7 mouse cellular contexts compared by ENCODE assay signal in genomic region chr2:52763040-52763736, GRCm38 (mm10). TPM values are rescaled to one million over a fixed set of nuclear protein-coding genes. Genes with fewer than 3 reads are reported as not detected.
DNase-seq lines count a peak whose midpoint lies in the region; ATAC-seq lines count a peak whose summit lies in the region.

No protein-coding gene starts in this region.

- peak overlapping the region; percentile 32 for H3K4me3 ChIP-seq in embryonic facial prominence, embryonic 13.5 days
- peak overlapping the region; percentile 43 for H3K4me3 ChIP-seq in heart, embryonic 10.5 days
- H3K4me3 ChIP-seq in kidney, embryonic 14.5 days (ENCODE audit: low read length), result peak overlapping the region; percentile 15

- H3K9me3 ChIP-seq in embryonic facial prominence, embryonic 13.5 days, result no peaks in the 10 kb centered on the region
- no peaks in the 10 kb centered on the region for H3K9me3 ChIP-seq in heart, embryonic 10.5 days
- peaks cover 3% of the 10 kb centered on the region; the same call in 1 of the 2 replicates for H3K9me3 ChIP-seq in kidney, embryonic 14.5 days (ENCODE audit: control insufficient read depth, low read length)

- peaks cover 13% of the 10 kb centered on the region; the same call in 1 of the 2 replicates for H3K4me1 ChIP-seq in embryonic facial prominence, embryonic 13.5 days
- H3K4me1 ChIP-seq in heart, embryonic 10.5 days, result no peaks in the 10 kb centered on the region
- H3K4me1 ChIP-seq in kidney, embryonic 14.5 days (ENCODE audit: control insufficient read depth, insufficient read depth, low read length), result no peaks in the 10 kb centered on the region

- WGBS in embryonic facial prominence, embryonic 13.5 days, result 3% methylated on average over 12 of the region's 12 CpGs
- 16% methylated on average over 12 of the region's 12 CpGs for WGBS in heart, embryonic 10.5 days
- 13% methylated on average over 12 of the region's 12 CpGs for WGBS in kidney, embryonic 14.5 days

- no peaks in the 10 kb centered on the region for H3K36me3 ChIP-seq in embryonic facial prominence, embryonic 13.5 days
- no peaks in the 10 kb centered on the region for H3K36me3 ChIP-seq in heart, embryonic 10.5 days
- no peaks in the 10 kb centered on the region for H3K36me3 ChIP-seq in kidney, embryonic 14.5 days (ENCODE audit: control insufficient read depth, insufficient read depth, low read length)

- H3K27me3 ChIP-seq in embryonic facial prominence, embryonic 13.5 days, result no peaks in the 10 kb centered on the region
- H3K27me3 ChIP-seq in heart, embryonic 10.5 days (ENCODE audit: insufficient read depth, poor library complexity, severe bottlenecking), result no peaks in the 10 kb centered on the region
- H3K27me3 ChIP-seq in kidney, embryonic 14.5 days (ENCODE audit: control insufficient read depth, insufficient read depth, low read length), result no peaks in the 10 kb centered on the region

- peak overlapping the region; percentile 59 for H3K4me2 ChIP-seq in embryonic facial prominence, embryonic 13.5 days
- H3K4me2 ChIP-seq in kidney, embryonic 14.5 days (replicated peaks; ENCODE audit: low read depth, low read length), result peak overlapping the region; percentile 37; the same call in 1 of the 2 replicates

- peak; percentile 89 for DNase-seq in adrenal gland, postnatal 14 days
- peak; percentile 84 for DNase-seq in heart, embryonic 10.5 days (ENCODE audit: low spot score)
- DNase-seq in liver, result peak; percentile 65
- DNase-seq in monocyte, adult 2 months (ENCODE audit: low read depth in 1 of 2, low spot score in 2 of 2), result peak; percentile 32 to 66
- DNase-seq in spleen, postnatal 36 days (ENCODE audit: low spot score in 2 of 2), result peak; percentile 45 to 53

- peak; percentile 67; the same call in 1 of the 2 replicates for ATAC-seq in embryonic facial prominence, embryonic 13.5 days (ENCODE audit: insufficient number of reproducible peaks, insufficient read depth, low FRiP score, low TSS enrichment, low read depth)
- ATAC-seq in kidney, embryonic 14.5 days (ENCODE audit: low FRiP score, low TSS enrichment), result peak; percentile 83

- 0 out of 2 replicates have a peak overlapping the region, but pooled peaks have one; percentile 17 for H3K9ac ChIP-seq in embryonic facial prominence, embryonic 13.5 days
- no peak overlapping the region for H3K9ac ChIP-seq in kidney, embryonic 14.5 days (ENCODE audit: low read depth, low read length)

- H3K27ac ChIP-seq in embryonic facial prominence, embryonic 13.5 days, result peak overlapping the region; percentile 55
- no peak overlapping the region for H3K27ac ChIP-seq in heart, embryonic 10.5 days
- no peak overlapping the region for H3K27ac ChIP-seq in kidney, embryonic 14.5 days (ENCODE audit: low read depth, low read length)

RNA-seq across cellular contexts. Expression of gene Stam2, which starts 21.1 kb away (rescaled TPM):
- 30.0 and 31.1 TPM in 2 replicates for total RNA-seq in adrenal gland, postnatal 14 days (2021)
- polyA plus RNA-seq in embryonic facial prominence, embryonic 13.5 days (2015; fragmentation: Nextera tagmentation; extraction: Ambion mirVana), result 28.1 and 30.1 TPM in 2 replicates
- 30.5 and 35.2 TPM in 2 replicates for polyA plus RNA-seq in heart, embryonic 10.5 days (2016; fragmentation: Nextera tagmentation; extraction: Ambion mirVana)
- polyA plus RNA-seq in kidney, embryonic 14.5 days (2014; fragmentation: Nextera tagmentation; extraction: Ambion mirVana), result 24.0 and 36.2 TPM in 2 replicates
